Mouse (Mus musculus): ENCODE data around the gene Bcat2.

DNA sequence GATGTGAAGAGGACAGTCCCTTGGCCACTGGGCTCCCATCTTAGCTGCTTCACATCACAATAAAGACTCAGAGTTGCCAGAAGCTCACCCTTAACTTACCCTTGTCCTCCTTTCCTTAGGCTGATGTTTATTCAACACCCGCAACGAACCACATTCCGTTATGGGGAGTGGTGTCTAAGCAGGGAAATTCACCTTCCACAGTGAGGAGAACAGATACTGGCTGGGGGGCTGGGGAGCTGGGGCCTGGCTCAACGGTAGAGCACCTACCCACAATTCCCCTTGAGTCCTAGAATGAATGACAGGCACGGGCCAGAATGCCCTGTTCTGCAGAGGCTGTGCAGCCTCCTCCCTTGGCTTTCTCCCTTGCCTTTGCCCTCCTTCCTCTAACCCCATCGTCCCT lies 11.0 kb upstream of the Bcat2 start:
- TF ChIP-seq CTCF (IDR thresholded peaks at IDR 0.05) (no peak), EP300 (IDR thresholded peaks at IDR 0.05) (no peak)
